Mouse (Mus musculus) spleen, adult 2 months (tissue): ENCODE data around the gene Vps37b. TPM values are rescaled to one million over a fixed set of nuclear protein-coding genes. Genes with fewer than 3 reads are reported as not detected.
A peak's percentile ranks its signal among the peaks of the same experiment; 100 is the strongest.

Experiments used
- DNase-seq, 2 experiments: peaks; one replicate each; pipeline versions ENCODE4 v3.0.0 to v3.0.0-alpha.2; 2012 to 2021; ENCODE audit warnings: low spot score in 2 of 2, low read depth in 1 of 2
- H3K27ac ChIP-seq: fragments of 200-500 bp; 2 replicates; pipeline ENCODE4 v1.5.1; 2012; ENCODE audit warnings: low read length, inconsistent platforms; ENCODE audit not compliant: insufficient read depth
- H3K27me3 ChIP-seq: fragments of 200-500 bp; 2 replicates; pipeline ENCODE4 v1.6.1; 2012; ENCODE audit warnings: mild to moderate bottlenecking, moderate library complexity, low read length, inconsistent platforms; ENCODE audit not compliant: control insufficient read depth, insufficient read depth
- H3K36me3 ChIP-seq: fragments of 200-500 bp; 2 replicates; pipeline ENCODE4 v1.6.1; 2012; ENCODE audit warnings: mild to moderate bottlenecking, low read length, inconsistent platforms; ENCODE audit not compliant: control insufficient read depth, insufficient read depth
- H3K4me1 ChIP-seq: fragments of 200-500 bp; 2 replicates; pipeline ENCODE4 v1.6.1; 2011; ENCODE audit warnings: inconsistent platforms; ENCODE audit not compliant: control insufficient read depth, insufficient read depth, insufficient read length
- H3K4me3 ChIP-seq: fragments of 200-500 bp; 2 replicates; pipeline ENCODE4 v1.5.1; 2011; ENCODE audit warnings: mild to moderate bottlenecking, inconsistent platforms; ENCODE audit not compliant: insufficient read depth, insufficient read length; ENCODE audit errors: extremely low read depth
- CTCF ChIP-seq: fragments of 200-500 bp; IDR thresholded peaks from 2 replicates; pipeline ENCODE4 v1.5.1; 2011; ENCODE audit warnings: mild to moderate bottlenecking, inconsistent platforms; ENCODE audit not compliant: insufficient read depth, insufficient read length, insufficient replicate concordance; ENCODE audit errors: extremely low read depth
- POLR2A ChIP-seq: fragments of 200-500 bp; IDR thresholded peaks from 2 replicates; pipeline ENCODE4 v1.6.1; 2011; ENCODE audit warnings: low read depth, low read length, inconsistent platforms
- whole genome bisulfite sequencing: fragments of 180-500 bp; shearing (Covaris S2); methylation state at CpG from one replicate; pipeline ENCODE4 v1.1.7; 2018; 5-methylcytosine and 5-hydroxymethylcytosine counted together
- polyA plus RNA-seq: library from polyadenylated mRNA; depleted of rRNA; stranded (reverse); fragments of >200 nt; gene quantifications from 2 replicates; pipeline ENCODE4 v1.2.3, GENCODE M21; 2012

The Vps37b gene
- polyA plus RNA-seq, 1 experiment = 58.1 TPM

DNA sequence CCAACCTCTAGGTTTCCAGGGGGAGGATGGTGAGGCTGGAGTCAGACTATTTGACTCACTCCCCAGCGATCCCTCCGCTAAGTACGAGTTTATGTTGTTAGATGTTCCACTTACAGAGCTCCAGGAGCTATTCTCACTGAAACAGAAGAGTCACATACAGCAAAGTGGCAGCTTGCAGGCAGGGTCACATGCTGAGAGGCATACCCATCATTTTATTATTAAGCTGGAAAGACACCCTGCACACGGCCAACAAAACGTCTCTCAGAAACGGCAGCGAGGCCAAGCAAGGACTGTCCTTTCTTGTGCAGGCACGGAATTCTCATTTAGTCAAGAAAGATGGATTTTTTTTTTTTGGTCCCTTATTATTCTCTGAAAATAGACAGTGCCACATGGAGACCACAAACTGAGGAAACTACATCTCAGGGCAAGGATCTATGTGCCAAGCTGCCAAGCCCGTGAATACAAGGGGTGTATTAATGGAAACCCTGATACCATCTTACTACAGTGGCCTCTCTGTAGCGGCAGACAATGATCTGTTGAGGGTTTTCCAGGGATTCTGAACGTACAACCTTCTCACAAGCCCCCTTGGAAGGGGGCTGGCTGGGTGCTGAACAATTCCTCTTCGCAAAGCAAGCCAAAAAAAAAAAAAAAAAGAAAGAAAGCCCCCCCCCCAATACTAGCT is 1.5 kb downstream of the Vps37b start:
- H3K36me3 ChIP-seq = no peaks in the 10 kb centered on the region
- H3K4me3 ChIP-seq = peak overlapping the region; percentile 80; the same call in 1 of the 2 replicates
- TF ChIP-seq POLR2A = no peak
- no peak for TF ChIP-seq CTCF
- WGBS = 58% methylated on average over 12 of the region's 12 CpGs
- DNase-seq = no peak
- peak overlapping the region; percentile 83; the same call in 1 of the 2 replicates for H3K27ac ChIP-seq
- H3K4me1 ChIP-seq = peaks cover 21% of the 10 kb centered on the region; the same call in 1 of the 2 replicates
- no peaks in the 10 kb centered on the region for H3K27me3 ChIP-seq

DNA sequence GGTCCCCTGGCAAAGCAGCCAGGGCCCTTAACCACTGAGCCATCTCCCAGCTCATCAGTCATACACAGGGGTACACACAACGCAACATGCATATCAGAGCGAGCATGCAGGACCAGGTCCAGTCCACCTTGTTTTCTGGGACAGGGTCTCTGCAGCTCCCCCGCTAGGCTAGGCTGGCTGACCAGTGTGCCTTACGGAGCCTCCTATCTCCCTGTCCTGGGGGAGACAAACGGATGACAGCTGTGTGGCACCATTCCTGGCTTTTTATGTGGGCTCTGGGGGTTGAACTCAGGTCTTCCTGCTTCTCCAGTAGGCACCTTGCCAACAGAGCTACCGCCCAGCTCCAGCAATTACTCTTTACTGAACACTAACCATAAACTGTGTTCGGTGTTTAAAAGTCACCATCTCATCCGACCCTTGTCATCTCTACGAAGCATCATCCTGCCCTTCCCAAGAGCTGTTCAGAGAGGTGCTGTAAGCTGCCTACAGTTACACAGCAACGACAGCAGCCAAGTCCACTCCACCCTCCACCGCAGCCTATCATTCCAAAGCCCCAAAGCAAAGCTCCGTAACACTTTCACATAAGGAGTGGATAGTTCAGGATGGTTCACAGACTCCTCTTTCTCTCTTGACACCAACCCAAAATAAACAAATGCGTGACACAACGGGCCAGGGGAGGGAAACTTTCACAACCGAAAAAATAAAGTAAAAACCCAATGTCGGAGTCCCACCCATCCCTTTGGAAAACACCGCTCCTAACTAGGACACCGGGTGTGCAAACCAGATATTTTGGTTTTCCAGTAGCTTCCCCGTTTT is 2.6 kb downstream of the Vps37b start:
- 80% methylated on average over 19 of the region's 19 CpGs for WGBS
- DNase-seq = no peak
- Histone ChIP-seq H3K4me3 (no peak overlapping the region; the same call in 1 of the 2 replicates), H3K27me3 (no peaks in the 10 kb centered on the region), H3K4me1 (peaks cover 28% of the 10 kb centered on the region), H3K27ac (peak overlapping the region; percentile 11; the same call in 1 of the 2 replicates), H3K36me3 (no peaks in the 10 kb centered on the region)
- TF ChIP-seq CTCF (no peak), POLR2A (no peak)

DNA sequence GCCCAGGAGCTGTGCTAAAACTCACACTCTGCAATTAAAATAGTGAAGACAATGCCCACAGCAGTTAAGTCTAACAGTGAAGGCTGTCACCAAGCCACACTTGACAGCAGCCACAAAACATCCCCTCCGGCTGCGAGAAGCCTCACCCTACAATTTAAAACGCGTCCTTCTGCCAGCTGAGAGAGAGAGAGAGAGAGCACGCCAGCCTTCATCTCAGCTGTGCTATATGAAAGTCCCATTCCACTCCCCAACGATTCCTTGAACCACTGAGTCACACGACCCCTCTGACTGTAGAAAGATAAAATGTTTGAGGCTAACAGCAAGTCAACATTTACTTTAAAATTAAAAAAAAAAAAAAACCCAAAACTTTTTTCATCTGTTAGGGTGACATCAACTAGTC is 3.4 kb downstream of the Vps37b start:
- no peak overlapping the region for H3K4me3 ChIP-seq
- H3K36me3 ChIP-seq = no peaks in the 10 kb centered on the region
- H3K27ac ChIP-seq = peak overlapping the region; percentile 49
- no peak for TF ChIP-seq CTCF
- no peak for TF ChIP-seq POLR2A
- DNase-seq = no peak
- 35% methylated on average over 7 of the region's 7 CpGs for WGBS
- peaks cover 30% of the 10 kb centered on the region for H3K4me1 ChIP-seq
- H3K27me3 ChIP-seq = no peaks in the 10 kb centered on the region

DNA sequence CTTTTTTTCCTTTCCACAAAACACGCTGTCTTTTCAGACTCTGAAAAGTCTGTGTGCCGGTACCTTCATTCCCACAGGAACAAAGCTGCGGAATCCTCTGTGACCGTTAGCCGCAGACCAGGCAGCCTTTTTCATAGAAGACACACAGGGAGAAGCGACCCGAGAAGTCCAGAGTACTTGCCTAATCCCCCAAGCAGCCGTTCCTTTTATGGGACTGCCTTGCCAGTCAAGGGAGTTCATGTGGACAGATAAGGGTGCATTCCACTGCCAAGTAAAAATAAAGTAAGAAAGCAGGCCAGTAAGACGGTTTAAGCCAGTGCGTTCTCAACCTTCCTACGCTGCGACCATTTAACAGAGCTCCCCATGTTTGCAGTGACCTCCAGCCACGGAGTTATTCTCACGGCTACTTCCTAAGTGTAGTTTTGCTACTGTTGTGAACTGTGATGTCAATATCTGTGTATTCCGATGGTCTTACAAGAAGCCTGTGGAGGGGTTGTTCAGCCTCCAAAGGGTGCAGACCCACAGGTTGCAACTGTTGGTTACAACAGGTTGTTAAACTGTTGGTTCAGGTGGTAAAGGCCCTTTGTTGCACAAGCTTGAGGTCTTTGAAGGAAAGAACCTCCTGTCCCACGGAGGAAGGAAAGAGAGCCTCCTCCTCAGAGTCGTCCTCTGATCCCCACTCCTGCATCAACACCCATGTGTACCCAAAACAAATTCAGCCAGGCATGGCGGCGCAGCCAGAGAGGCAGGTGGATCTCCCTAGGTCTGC is 4.2 kb downstream of the Vps37b start:
- 70% methylated on average over 19 of the region's 19 CpGs for WGBS
- TF ChIP-seq POLR2A (no peak), CTCF (no peak)
- Histone ChIP-seq H3K4me3 (no peak overlapping the region), H3K36me3 (no peaks in the 10 kb centered on the region), H3K4me1 (peaks cover 32% of the 10 kb centered on the region), H3K27ac (peak overlapping the region; percentile 49), H3K27me3 (no peaks in the 10 kb centered on the region)
- no peak for DNase-seq

DNA sequence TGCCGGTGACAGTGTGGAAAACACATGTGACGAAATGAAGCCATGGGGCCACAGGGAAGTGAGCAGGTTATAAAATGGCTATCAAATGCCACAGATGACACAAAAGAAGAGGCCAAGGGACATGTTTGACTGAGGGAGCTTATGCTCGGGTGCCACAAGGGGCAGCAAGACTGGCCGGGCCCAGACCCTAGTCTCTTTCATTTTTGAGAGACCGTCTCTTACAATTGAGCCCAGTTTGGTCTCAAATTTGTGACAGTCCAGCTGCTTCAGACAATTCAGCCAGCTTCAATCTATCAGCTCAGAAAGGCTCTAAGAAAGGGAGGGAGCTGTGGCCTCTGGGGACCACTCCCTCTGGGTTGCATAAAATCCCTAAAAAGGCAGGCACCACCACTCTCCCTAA is 5.5 kb downstream of the Vps37b start:
- DNase-seq = no peak
- WGBS = 88% methylated on average over 5 of the region's 5 CpGs
- TF ChIP-seq CTCF = no peak
- no peak for TF ChIP-seq POLR2A
- Histone ChIP-seq H3K4me3 (no peak overlapping the region), H3K27me3 (no peaks in the 10 kb centered on the region), H3K4me1 (peaks cover 38% of the 10 kb centered on the region), H3K27ac (no peak overlapping the region), H3K36me3 (no peaks in the 10 kb centered on the region)

DNA sequence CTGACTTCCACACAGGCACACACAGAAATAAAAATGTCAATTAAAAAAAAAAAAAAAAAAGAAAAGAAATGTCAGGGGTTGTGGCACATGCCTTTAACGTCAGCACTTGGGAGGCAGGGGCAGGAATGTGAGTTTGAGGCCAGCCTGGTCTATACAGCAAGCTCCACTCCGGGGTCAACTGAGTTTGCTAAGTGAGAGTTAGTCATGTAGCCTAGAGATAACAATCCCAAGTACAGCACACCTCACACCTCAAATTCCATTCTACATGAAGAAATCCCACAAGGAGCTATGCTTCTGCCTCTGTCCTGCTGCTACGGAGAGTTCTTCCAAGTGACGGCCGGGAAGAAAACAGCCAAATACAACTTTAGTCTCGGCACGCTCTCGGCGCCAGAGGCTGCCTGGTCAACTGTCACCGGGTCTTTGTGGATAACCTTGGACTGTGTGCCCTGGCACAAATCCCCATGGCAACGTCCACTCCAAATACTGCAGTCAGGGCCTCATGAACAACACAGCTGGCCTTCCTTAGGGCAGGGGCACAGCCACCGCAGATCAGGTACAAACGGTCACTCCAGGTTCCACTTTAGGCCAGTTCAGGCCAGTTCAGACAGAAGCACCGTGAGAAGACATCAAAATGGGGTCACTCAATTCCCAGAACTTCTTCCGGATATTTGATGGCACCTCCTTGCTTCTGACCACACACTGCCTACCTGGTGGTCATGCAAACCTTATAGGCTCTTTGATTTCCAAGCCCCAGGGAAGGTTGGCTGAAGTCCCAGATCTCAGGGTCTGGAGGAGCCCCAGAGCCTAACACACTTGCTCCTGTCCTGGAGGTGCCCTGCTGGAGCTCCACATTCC is 6.3 kb downstream of the Vps37b start:
- DNase-seq = no peak
- 90% methylated on average over 15 of the region's 15 CpGs for WGBS

More for the DNA sequence above, 6.3 kb downstream of the Vps37b start:
- TF ChIP-seq CTCF (no peak), POLR2A (no peak)
- no peaks in the 10 kb centered on the region for H3K27me3 ChIP-seq
- peaks cover 45% of the 10 kb centered on the region for H3K4me1 ChIP-seq
- peak overlapping the region; percentile 66; the same call in 1 of the 2 replicates for H3K27ac ChIP-seq
- H3K36me3 ChIP-seq = no peaks in the 10 kb centered on the region
- H3K4me3 ChIP-seq = no peak overlapping the region
